ENCODE assay signal across 16 mouse cellular contexts in genomic region chr1:157004312-157005074, GRCm38 (mm10).
"Had no signal": no experiment of that assay in that cellular context is flagged by ENCODE, and none has a peak within 500 bp of the region (broad histone marks: within the 10 kb centered on the region; RNA-seq: fewer than 3 reads in every experiment).

No protein-coding gene starts in this region.

- DNase-seq: kidney, adult 8-10 months; kidney, postnatal 36 days; layer of hippocampus, adult 9-11 months; layer of hippocampus, postnatal 36 days; lung, adult 18-20 months; lung, postnatal 10 days; midbrain, embryonic 14.5 days; right cerebral cortex, postnatal 14 days; thymus, postnatal 4 days had no signal

- H3K4me1 ChIP-seq: limb, embryonic 13.5 days; neural tube, embryonic 12.5 days had no signal

- ATAC-seq: intestine, embryonic 16.5 days had no signal

- H3K9me3 ChIP-seq: limb, embryonic 13.5 days; midbrain, embryonic 10.5 days; neural tube, embryonic 12.5 days; stomach, embryonic 15.5 days had no signal

- H3K27me3 ChIP-seq: neural tube, embryonic 12.5 days; stomach, embryonic 15.5 days had no signal

- H3K9ac ChIP-seq: limb, embryonic 13.5 days; liver, embryonic 14.5 days; neural tube, embryonic 12.5 days; stomach, embryonic 15.5 days had no signal

- H3K4me2 ChIP-seq: limb, embryonic 13.5 days; neural tube, embryonic 12.5 days; stomach, embryonic 15.5 days had no signal

- H3K36me3 ChIP-seq: limb, embryonic 13.5 days; midbrain, embryonic 10.5 days; neural tube, embryonic 12.5 days; stomach, embryonic 15.5 days had no signal

- H3K4me3 ChIP-seq: limb, embryonic 13.5 days; midbrain, embryonic 10.5 days; neural tube, embryonic 12.5 days; stomach, embryonic 15.5 days had no signal

- H3K27ac ChIP-seq: kidney, postnatal 0 days; limb, embryonic 13.5 days; liver, embryonic 14.5 days; midbrain, embryonic 10.5 days; neural tube, embryonic 12.5 days; stomach, embryonic 15.5 days had no signal
